Mouse (Mus musculus) hindbrain, embryonic 11.5 days (tissue): ENCODE data around the gene Ttyh3. TPM values are rescaled to one million over a fixed set of nuclear protein-coding genes. Genes with fewer than 3 reads are reported as not detected.

Experiments used
- ATAC-seq: fragments of 200-750 bp; cut with Nextera tagmentation; 2 replicates; pipeline ENCODE4 v1.8.0; 2017; ENCODE audit warnings: mild to moderate bottlenecking, moderate TSS enrichment, moderate library complexity; ENCODE audit not compliant: low FRiP score
- DNase-seq: peaks from one replicate; pipeline ENCODE4 v3.0.0-alpha.2; 2015; ENCODE audit warnings: low spot score
- H3K27ac ChIP-seq: fragments of 300-500 bp; sonication (generic); 2 replicates; pipeline ENCODE4 v1.5.1; 2014; ENCODE audit warnings: mild to moderate bottlenecking, low read depth, low read length
- H3K27me3 ChIP-seq: fragments of 300-500 bp; sonication (generic); 2 replicates; pipeline ENCODE4 v1.6.1; 2014; ENCODE audit warnings: mild to moderate bottlenecking, low read length, moderate library complexity, mixed read lengths; ENCODE audit not compliant: control insufficient read depth, insufficient read depth
- H3K36me3 ChIP-seq: fragments of 300-500 bp; sonication (generic); 2 replicates; pipeline ENCODE4 v1.6.1; 2014; ENCODE audit warnings: mild to moderate bottlenecking, low read length, moderate library complexity, mixed read lengths; ENCODE audit not compliant: control insufficient read depth, insufficient read depth
- H3K4me1 ChIP-seq: fragments of 300-500 bp; sonication (generic); replicated peaks from 2 replicates; pipeline ENCODE4 v1.6.1; 2014; ENCODE audit warnings: low read length, mixed read lengths; ENCODE audit not compliant: control insufficient read depth, insufficient read depth
- H3K4me2 ChIP-seq: fragments of 300-500 bp; sonication (generic); replicated peaks from 2 replicates; pipeline ENCODE4 v1.6.1; 2014; ENCODE audit warnings: mild to moderate bottlenecking, low read depth, low read length
- H3K4me3 ChIP-seq: fragments of 300-500 bp; sonication (generic); 2 replicates; pipeline ENCODE4 v1.5.1; 2014; ENCODE audit warnings: low read depth, low read length
- H3K9ac ChIP-seq: fragments of 300-500 bp; sonication (generic); 2 replicates; pipeline ENCODE4 v1.6.1; 2014; ENCODE audit warnings: low read depth, low read length
- H3K9me3 ChIP-seq: fragments of 300-500 bp; sonication (generic); 2 replicates; pipeline ENCODE4 v1.6.1; 2016; ENCODE audit warnings: low read length; ENCODE audit not compliant: control insufficient read depth
- WGBS: fragments of 180-500 bp; shearing (Covaris S2); extraction: QIAGEN DNeasy Blood & Tissue Kit; methylation state at CpG from one replicate; pipeline ENCODE4 v1.1.7; 2014; 5-methylcytosine and 5-hydroxymethylcytosine counted together
- polyA plus RNA-seq: library from polyadenylated mRNA; unstranded; fragments of >200 nt; fragmentation: Nextera tagmentation; extraction: Ambion mirVana; gene quantifications from 2 replicates; pipeline ENCODE4 v1.2.1, GENCODE M21; 2014

Ttyh3 gene
- 52.9 and 53.1 TPM in 2 replicates for polyA plus RNA-seq

- DNase-seq (no peak), ATAC-seq (no peak)
- H3K4me2 ChIP-seq, result peak within 1 kb of the TSS; percentile 82
- H3K9me3 ChIP-seq, result no peaks in the 10 kb centered on the region
- 0% methylated on average over 35 of the region's 62 CpGs for WGBS
- H3K27me3 ChIP-seq, result no peaks in the 10 kb centered on the region
- peaks cover 14% of the 10 kb centered on the region for H3K4me1 ChIP-seq
- peaks cover 6% of the 10 kb centered on the region; the same call in 1 of the 2 replicates for H3K36me3 ChIP-seq
- H3K27ac ChIP-seq, result peak within 1 kb of the TSS; percentile 87
- H3K9ac ChIP-seq, result peak within 1 kb of the TSS; percentile 100
- H3K4me3 ChIP-seq, result peak within 1 kb of the TSS; percentile 98
Observed at GRCm38 (mm10) chr5:140648519-140649100, at the start of gene Ttyh3. Ttyh3 (minus strand) TSS chr5:140649031.

GRCm38 (mm10) chr5:140695987-140696386 is 47.2 kb upstream of the Ttyh3 start:
- DNase-seq (no peak), ATAC-seq (no peak)
- 76% methylated on average over 7 of the region's 7 CpGs for WGBS
- Histone ChIP-seq H3K4me1 (0 out of 2 replicates have a peak, but pooled peaks cover 2% of the 10 kb centered on the region), H3K27me3 (no peaks in the 10 kb centered on the region), H3K27ac (no peak overlapping the region), H3K4me2 (no peak overlapping the region), H3K4me3 (no peak overlapping the region), H3K9ac (no peak overlapping the region), H3K9me3 (no peaks in the 10 kb centered on the region), H3K36me3 (0 out of 2 replicates have a peak, but pooled peaks cover 3% of the 10 kb centered on the region)

- 0 out of 2 replicates have a peak, but pooled peaks cover 3% of the 10 kb centered on the region for H3K36me3 ChIP-seq
- ATAC-seq, result no peak
- 86% methylated on average over 3 of the region's 3 CpGs for WGBS
- no peaks in the 10 kb centered on the region for H3K27me3 ChIP-seq
- H3K4me1 ChIP-seq, result no peaks in the 10 kb centered on the region
- no peaks in the 10 kb centered on the region for H3K9me3 ChIP-seq
- no peak overlapping the region for H3K9ac ChIP-seq
- no peak overlapping the region for H3K27ac ChIP-seq
- no peak overlapping the region for H3K4me2 ChIP-seq
- no peak for DNase-seq
- no peak overlapping the region for H3K4me3 ChIP-seq
Observed at GRCm38 (mm10) chr5:140688434-140688833, 39.6 kb upstream of the Ttyh3 start.

- 0 out of 2 replicates have a peak, but pooled peaks have one; percentile 30 for ATAC-seq
- no peaks in the 10 kb centered on the region for H3K36me3 ChIP-seq
- no peak overlapping the region for H3K4me2 ChIP-seq
- H3K27me3 ChIP-seq, result no peaks in the 10 kb centered on the region
- H3K9me3 ChIP-seq, result no peaks in the 10 kb centered on the region
- H3K27ac ChIP-seq, result no peak overlapping the region
- WGBS, result 61% methylated on average over 16 of the region's 16 CpGs
- peak; percentile 73 for DNase-seq
- no peak overlapping the region for H3K4me3 ChIP-seq
- H3K4me1 ChIP-seq, result no peaks in the 10 kb centered on the region
- no peak overlapping the region for H3K9ac ChIP-seq
Observed at GRCm38 (mm10) chr5:140684343-140685148, 35.7 kb upstream of the Ttyh3 start.

GRCm38 (mm10) chr5:140682113-140682512 is 33.3 kb upstream of the Ttyh3 start:
- H3K27ac ChIP-seq, result no peak overlapping the region
- no peaks in the 10 kb centered on the region for H3K27me3 ChIP-seq
- H3K4me3 ChIP-seq, result no peak overlapping the region
- no peaks in the 10 kb centered on the region for H3K9me3 ChIP-seq
- no peaks in the 10 kb centered on the region for H3K36me3 ChIP-seq
- no peak overlapping the region for H3K4me2 ChIP-seq
- WGBS, result 97% methylated on average over 6 of the region's 6 CpGs
- no peak for DNase-seq
- no peak for ATAC-seq
- no peak overlapping the region for H3K9ac ChIP-seq
- no peaks in the 10 kb centered on the region for H3K4me1 ChIP-seq

GRCm38 (mm10) chr5:140680950-140681349 is 32.1 kb upstream of the Ttyh3 start:
- DNase-seq (no peak), ATAC-seq (no peak)
- Histone ChIP-seq H3K4me2 (no peak overlapping the region), H3K4me3 (no peak overlapping the region), H3K27ac (no peak overlapping the region), H3K36me3 (no peaks in the 10 kb centered on the region), H3K9ac (no peak overlapping the region), H3K9me3 (no peaks in the 10 kb centered on the region), H3K27me3 (no peaks in the 10 kb centered on the region), H3K4me1 (no peaks in the 10 kb centered on the region)
- WGBS, result 93% methylated on average over 1 of the region's 1 CpGs

- Histone ChIP-seq H3K36me3 (no peaks in the 10 kb centered on the region), H3K4me1 (no peaks in the 10 kb centered on the region), H3K4me3 (no peak overlapping the region), H3K27me3 (no peaks in the 10 kb centered on the region), H3K9me3 (no peaks in the 10 kb centered on the region), H3K27ac (no peak overlapping the region), H3K4me2 (no peak overlapping the region), H3K9ac (no peak overlapping the region)
- ATAC-seq (no peak), DNase-seq (no peak)
- WGBS, result 89% methylated on average over 6 of the region's 6 CpGs
Observed at GRCm38 (mm10) chr5:140680051-140680450, 31.2 kb upstream of the Ttyh3 start.

GRCm38 (mm10) chr5:140677137-140677536 is 28.3 kb upstream of the Ttyh3 start:
- no peak for DNase-seq

More at GRCm38 (mm10) chr5:140677137-140677536, 28.3 kb upstream of the Ttyh3 start:
- Histone ChIP-seq H3K27ac (no peak overlapping the region), H3K36me3 (no peaks in the 10 kb centered on the region), H3K27me3 (no peaks in the 10 kb centered on the region), H3K4me3 (no peak overlapping the region), H3K9me3 (no peaks in the 10 kb centered on the region), H3K9ac (no peak overlapping the region), H3K4me1 (no peaks in the 10 kb centered on the region), H3K4me2 (no peak overlapping the region)
- 86% methylated on average over 6 of the region's 6 CpGs for WGBS
- no peak for ATAC-seq
